Mouse (Mus musculus) ES-Bruce4 (cell line): ENCODE results near the gene Cntd1. TPM values are rescaled to one million over a fixed set of nuclear protein-coding genes. Genes with fewer than 3 reads are reported as not detected.
A peak's percentile ranks its signal among the peaks of the same experiment; 100 is the strongest.

ENCODE experiments used
- H3K27ac ChIP-seq: 2 replicates; pipeline ENCODE4 v1.5.1; 2012; ENCODE audit warnings: low read length, inconsistent platforms; ENCODE audit not compliant: insufficient read depth
- H3K27me3 ChIP-seq: 2 replicates; pipeline ENCODE4 v1.6.1; 2012; ENCODE audit warnings: mild to moderate bottlenecking, low read length, inconsistent platforms; ENCODE audit not compliant: control insufficient read depth, poor library complexity, insufficient read depth, severe bottlenecking
- H3K36me3 ChIP-seq: 2 replicates; pipeline ENCODE4 v1.6.1; 2012; ENCODE audit warnings: inconsistent platforms, mild to moderate bottlenecking, low read length, moderate library complexity; ENCODE audit not compliant: control insufficient read depth, poor library complexity, insufficient read depth, severe bottlenecking
- H3K4me1 ChIP-seq: one replicate; pipeline ENCODE4 v1.8.1; 2011; ENCODE audit warnings: low read length; ENCODE audit not compliant: control insufficient read depth, insufficient read depth
- H3K4me3 ChIP-seq: 2 replicates; pipeline ENCODE4 v1.5.1; 2011; ENCODE audit warnings: low read depth, mild to moderate bottlenecking, low read length
- H3K9ac ChIP-seq: 2 replicates; pipeline ENCODE4 v1.6.1; 2012; ENCODE audit warnings: low read depth, mild to moderate bottlenecking, inconsistent platforms; ENCODE audit not compliant: poor library complexity, severe bottlenecking
- H3K9me3 ChIP-seq: replicated peaks from 2 replicates; pipeline ENCODE4 v1.6.1; 2012; ENCODE audit warnings: mild to moderate bottlenecking, low read length, inconsistent platforms; ENCODE audit not compliant: control insufficient read depth, poor library complexity, insufficient read depth, severe bottlenecking
- CTCF ChIP-seq: IDR thresholded peaks from one replicate; pipeline ENCODE4 v1.8.1; 2011; ENCODE audit warnings: low read depth, low read length
- EP300 ChIP-seq: IDR thresholded peaks from 2 replicates; pipeline ENCODE4 v1.6.1; 2011; ENCODE audit warnings: low read depth, low read length; ENCODE audit not compliant: insufficient read depth
- POLR2A ChIP-seq: IDR thresholded peaks from one replicate; pipeline ENCODE4 v1.8.1; 2011; ENCODE audit warnings: low read length; ENCODE audit not compliant: insufficient read depth
- polyA plus RNA-seq: library from polyadenylated mRNA; stranded (reverse); fragments of >200 nt; gene quantifications from 2 replicates; pipeline ENCODE4 v1.2.4, GENCODE M21; 2011; ENCODE audit warnings: low read depth; ENCODE audit not compliant: missing spikeins, insufficient read depth, insufficient read length

Gene Cntd1
- 14.6 and 14.9 TPM in 2 replicates for polyA plus RNA-seq

- no peak within 1 kb of the TSS for H3K27ac ChIP-seq
- no peaks in the 10 kb centered on the region for H3K4me1 ChIP-seq
- H3K27me3 ChIP-seq: no peaks in the 10 kb centered on the region
- H3K9ac ChIP-seq: peak within 1 kb of the TSS; percentile 48
- TF ChIP-seq POLR2A (no peak), CTCF (no peak), EP300 (no peak)
- H3K9me3 ChIP-seq: no peaks in the 10 kb centered on the region
- H3K4me3 ChIP-seq: peak within 1 kb of the TSS; percentile 84
- H3K36me3 ChIP-seq: no peaks in the 10 kb centered on the region
Observed at GRCm38 (mm10) chr11:101278223-101279192, at the start of gene Cntd1, which contains the start of gene Coa3. TSS of gene Cntd1 (plus strand) at chr11:101279012. TSS of gene Coa3 (minus strand) at chr11:101279114.

GRCm38 (mm10) chr11:101229361-101229900, 49.4 kb upstream of the Cntd1 start:
- Histone ChIP-seq H3K9ac (no peak overlapping the region), H3K36me3 (no peaks in the 10 kb centered on the region)
- no peak for TF ChIP-seq EP300
- TF ChIP-seq CTCF: no peak
- no peak for TF ChIP-seq POLR2A

GRCm38 (mm10) chr11:101230061-101230511, 48.7 kb upstream of the Cntd1 start:
- Histone ChIP-seq H3K4me3 (no peak overlapping the region), H3K27me3 (no peaks in the 10 kb centered on the region), H3K4me1 (peaks cover 3% of the 10 kb centered on the region), H3K9me3 (no peaks in the 10 kb centered on the region), H3K36me3 (no peaks in the 10 kb centered on the region), H3K27ac (no peak overlapping the region), H3K9ac (no peak overlapping the region)
- TF ChIP-seq POLR2A (no peak), CTCF (no peak)

More at GRCm38 (mm10) chr11:101229361-101229900, 49.4 kb upstream of the Cntd1 start:
- H3K27ac ChIP-seq: no peak overlapping the region
- H3K4me1 ChIP-seq: peaks cover 3% of the 10 kb centered on the region
- H3K4me3 ChIP-seq: no peak overlapping the region
- H3K27me3 ChIP-seq: no peaks in the 10 kb centered on the region
- H3K9me3 ChIP-seq: no peaks in the 10 kb centered on the region

- Histone ChIP-seq H3K9me3 (no peaks in the 10 kb centered on the region), H3K4me3 (no peak overlapping the region), H3K27ac (peak overlapping the region; percentile 17; the same call in 1 of the 2 replicates), H3K9ac (no peak overlapping the region), H3K27me3 (no peaks in the 10 kb centered on the region), H3K36me3 (no peaks in the 10 kb centered on the region), H3K4me1 (peaks cover 3% of the 10 kb centered on the region)
- TF ChIP-seq EP300 (no peak), CTCF (no peak), POLR2A (no peak)
Observed at GRCm38 (mm10) chr11:101230526-101230925, 48.3 kb upstream of the Cntd1 start.

- 0 out of 2 replicates have a peak overlapping the region, but pooled peaks have one; percentile 18 for H3K27ac ChIP-seq
- no peak overlapping the region for H3K9ac ChIP-seq
- no peaks in the 10 kb centered on the region for H3K9me3 ChIP-seq
- H3K4me3 ChIP-seq: no peak overlapping the region
- peaks cover 3% of the 10 kb centered on the region for H3K4me1 ChIP-seq
- peak; percentile 93 for TF ChIP-seq EP300
- TF ChIP-seq CTCF: no peak
- H3K36me3 ChIP-seq: no peaks in the 10 kb centered on the region
- no peaks in the 10 kb centered on the region for H3K27me3 ChIP-seq
Observed at GRCm38 (mm10) chr11:101230991-101231871, 47.6 kb upstream of the Cntd1 start.
